Mouse (Mus musculus) megakaryocyte, embryonic 14.5 days (primary cell): ENCODE measurements around the gene Vps29. TPM values are rescaled to one million over a fixed set of nuclear protein-coding genes. Genes with fewer than 3 reads are reported as not detected.

Experiments
- H3K27me3 ChIP-seq: replicated peaks from 2 replicates; pipeline ENCODE3; 2012; ENCODE audit warnings: inconsistent platforms
- H3K36me3 ChIP-seq: replicated peaks from 2 replicates; pipeline ENCODE3; 2012; ENCODE audit warnings: low read length, inconsistent platforms, mixed read lengths
- H3K4me1 ChIP-seq: 2 replicates; pipeline ENCODE4 v1.6.1; 2012; ENCODE audit warnings: inconsistent platforms
- H3K4me3 ChIP-seq: replicated peaks from 2 replicates; pipeline ENCODE3; 2012; ENCODE audit warnings: moderate library complexity, mild to moderate bottlenecking, inconsistent platforms
- H3K9me3 ChIP-seq: 2 replicates; pipeline ENCODE4 v1.6.1; 2012; ENCODE audit warnings: inconsistent platforms
- FLI1 ChIP-seq: IDR thresholded peaks from 2 replicates; pipeline ENCODE4 v1.6.1; 2012; ENCODE audit warnings: low read length, inconsistent platforms, mixed read lengths
- GATA1 ChIP-seq: IDR thresholded peaks from 3 replicates; pipeline ENCODE4 v1.6.1; 2012; ENCODE audit warnings: mixed read lengths, low read length, inconsistent platforms, borderline replicate concordance
- polyA plus RNA-seq: library from polyadenylated mRNA; stranded (reverse); fragments of >175 nt; gene quantifications from 2 replicates; pipeline ENCODE4 v1.2.3, GENCODE M21; 2012; ENCODE audit warnings: low replicate concordance; ENCODE audit not compliant: insufficient read depth

Vps29 gene
- polyA plus RNA-seq, result 20.9 TPM in 1 of 2 replicates, not detected in the other

DNA sequence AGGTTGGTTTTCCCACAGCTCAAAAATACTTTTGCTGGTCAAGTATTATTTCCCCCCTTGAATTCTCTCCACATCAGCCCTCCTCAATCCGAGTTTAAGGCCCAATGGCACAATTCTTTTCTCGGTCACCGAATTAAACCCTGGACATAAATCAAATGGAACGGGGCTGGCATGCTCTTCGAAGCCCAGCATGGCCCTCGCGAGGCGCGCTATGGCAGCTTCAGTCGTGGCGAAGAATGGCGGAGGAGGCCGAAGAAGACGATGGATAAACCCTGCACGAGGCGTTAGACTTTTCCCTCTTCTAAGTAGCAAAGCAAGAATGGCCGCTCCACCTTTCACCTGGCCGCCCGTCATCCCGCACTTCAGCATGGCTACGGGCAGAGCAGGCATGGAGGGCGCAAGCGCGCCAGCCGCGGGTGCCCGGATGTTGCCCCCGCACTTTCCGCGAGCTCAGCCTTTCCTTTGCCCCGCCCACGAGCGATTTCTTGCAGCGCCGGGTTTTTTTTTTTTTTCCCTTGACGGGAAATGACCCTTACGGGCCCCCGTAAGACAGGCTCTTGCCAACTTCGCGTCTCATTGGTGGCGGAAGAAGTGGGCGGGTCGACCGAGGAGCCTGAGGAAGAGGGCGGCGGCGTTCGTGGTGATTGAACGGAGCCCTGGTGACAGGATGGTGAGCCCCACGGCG, at the start of gene Vps29, which contains the start of gene Rad9b:
Gene Vps29 (plus strand): TSS at position 563 of the 685 bp plus-strand sequence.
Gene Rad9b (minus strand): TSS at position 427 of the 685 bp plus-strand sequence.
- Histone ChIP-seq H3K9me3 (no peaks in the 10 kb centered on the region), H3K4me1 (peaks cover 34% of the 10 kb centered on the region), H3K36me3 (peaks cover 12% of the 10 kb centered on the region), H3K27me3 (no peaks in the 10 kb centered on the region), H3K4me3 (peak within 1 kb of the TSS; percentile 97)
- TF ChIP-seq GATA1, result no peak
- no peak for TF ChIP-seq FLI1

DNA sequence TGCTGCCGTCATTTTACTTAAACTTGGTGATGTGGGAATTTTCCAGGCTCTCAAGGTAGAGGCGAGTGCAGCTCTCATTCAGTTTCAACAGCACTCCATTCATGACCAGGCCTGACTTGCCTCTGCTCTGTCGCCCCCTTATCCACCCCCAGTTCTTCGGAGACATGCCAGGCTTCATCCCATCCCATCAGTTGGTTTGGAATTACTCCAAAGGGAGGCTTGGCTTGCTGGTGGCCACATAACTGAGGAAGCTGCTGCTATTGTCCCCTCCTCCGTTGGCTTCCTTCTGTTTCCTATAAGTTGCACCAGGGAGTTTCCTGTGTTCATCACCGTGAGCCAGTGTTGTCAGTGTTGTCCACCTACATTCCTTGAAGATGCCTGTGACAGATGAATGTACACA, 49.6 kb upstream of the Vps29 start:
- Histone ChIP-seq H3K4me3 (no peak overlapping the region), H3K36me3 (peaks cover 51% of the 10 kb centered on the region), H3K4me1 (peaks cover 73% of the 10 kb centered on the region), H3K27me3 (no peaks in the 10 kb centered on the region), H3K9me3 (no peaks in the 10 kb centered on the region)
- TF ChIP-seq FLI1, result no peak

- H3K9me3 ChIP-seq, result no peaks in the 10 kb centered on the region
- no peaks in the 10 kb centered on the region for H3K27me3 ChIP-seq
- TF ChIP-seq GATA1 (no peak), FLI1 (no peak)
- peaks cover 47% of the 10 kb centered on the region for H3K36me3 ChIP-seq
- no peak overlapping the region for H3K4me3 ChIP-seq
- peaks cover 66% of the 10 kb centered on the region for H3K4me1 ChIP-seq
Observed at GRCm38 (mm10) chr5:122305472-122305871, 48.7 kb upstream of the Vps29 start.

- H3K36me3 ChIP-seq, result peaks cover 54% of the 10 kb centered on the region
Observed at GRCm38 (mm10) chr5:122306536-122306935, 47.6 kb upstream of the Vps29 start.

GRCm38 (mm10) chr5:122310699-122311098, 43.5 kb upstream of the Vps29 start:
- Histone ChIP-seq H3K27me3 (no peaks in the 10 kb centered on the region), H3K4me1 (peaks cover 73% of the 10 kb centered on the region), H3K9me3 (no peaks in the 10 kb centered on the region), H3K36me3 (peaks cover 80% of the 10 kb centered on the region), H3K4me3 (no peak overlapping the region)
- no peak for TF ChIP-seq GATA1
- no peak for TF ChIP-seq FLI1

More at GRCm38 (mm10) chr5:122306536-122306935, 47.6 kb upstream of the Vps29 start:
- Histone ChIP-seq H3K27me3 (no peaks in the 10 kb centered on the region), H3K4me1 (peaks cover 73% of the 10 kb centered on the region), H3K9me3 (no peaks in the 10 kb centered on the region), H3K4me3 (no peak overlapping the region)
- TF ChIP-seq FLI1 (no peak), GATA1 (no peak)

- Histone ChIP-seq H3K27me3 (no peaks in the 10 kb centered on the region), H3K36me3 (peaks cover 84% of the 10 kb centered on the region), H3K4me3 (no peak overlapping the region), H3K9me3 (no peaks in the 10 kb centered on the region), H3K4me1 (peaks cover 77% of the 10 kb centered on the region)
- TF ChIP-seq GATA1 (no peak), FLI1 (no peak)
Observed at GRCm38 (mm10) chr5:122311692-122312091, 42.5 kb upstream of the Vps29 start.

- no peaks in the 10 kb centered on the region for H3K9me3 ChIP-seq
- peaks cover 84% of the 10 kb centered on the region for H3K36me3 ChIP-seq
- H3K4me1 ChIP-seq, result peaks cover 77% of the 10 kb centered on the region
- TF ChIP-seq GATA1, result no peak
- no peak for TF ChIP-seq FLI1
- no peak overlapping the region for H3K4me3 ChIP-seq
- H3K27me3 ChIP-seq, result no peaks in the 10 kb centered on the region
Observed at GRCm38 (mm10) chr5:122312346-122312745, 41.8 kb upstream of the Vps29 start.

DNA sequence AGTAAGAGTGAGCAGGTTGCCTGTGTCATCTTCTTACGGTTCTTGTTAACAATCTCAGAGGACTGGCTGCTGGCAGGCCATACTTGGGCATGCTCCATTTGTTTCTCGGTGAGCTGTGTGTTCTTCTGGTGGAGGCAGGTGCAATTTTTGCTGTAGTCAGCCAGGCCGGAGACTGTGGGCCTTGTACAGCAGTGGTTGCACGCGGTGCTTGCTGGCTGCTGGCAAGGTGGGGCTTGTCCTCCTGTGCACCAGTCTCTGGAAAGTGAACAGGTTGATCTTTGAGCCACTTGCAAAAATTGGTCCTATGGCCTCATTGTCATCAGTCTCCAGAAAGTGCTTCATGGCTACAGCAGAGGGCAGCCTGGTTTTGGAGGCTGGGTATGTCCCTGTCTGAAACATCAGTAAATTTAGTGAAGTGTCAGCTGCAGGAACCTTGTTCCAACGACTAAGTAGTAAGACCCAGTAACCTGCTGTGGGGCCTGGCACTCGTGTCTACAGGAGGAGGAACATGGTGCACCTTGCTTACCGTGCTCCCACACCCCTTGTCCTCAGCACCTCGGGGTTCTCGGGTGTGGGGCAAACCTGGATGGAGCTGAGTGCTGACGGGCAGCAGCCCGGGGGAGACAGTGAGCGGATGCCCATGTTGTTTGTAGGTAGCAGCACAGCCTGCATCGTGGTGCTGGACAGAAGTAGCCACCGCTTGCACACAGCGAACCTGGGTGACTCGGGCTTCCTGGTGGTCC, 41.1 kb upstream of the Vps29 start:
- TF ChIP-seq GATA1 (no peak), FLI1 (no peak)
- Histone ChIP-seq H3K4me3 (no peak overlapping the region), H3K4me1 (peaks cover 77% of the 10 kb centered on the region), H3K27me3 (no peaks in the 10 kb centered on the region), H3K36me3 (peaks cover 84% of the 10 kb centered on the region), H3K9me3 (no peaks in the 10 kb centered on the region)

GRCm38 (mm10) chr5:122314966-122315667, 39.1 kb upstream of the Vps29 start:
- Histone ChIP-seq H3K4me3 (peak overlapping the region; percentile 91), H3K4me1 (peaks cover 79% of the 10 kb centered on the region), H3K9me3 (no peaks in the 10 kb centered on the region), H3K36me3 (peaks cover 85% of the 10 kb centered on the region), H3K27me3 (no peaks in the 10 kb centered on the region)
- TF ChIP-seq FLI1, result no peak
- TF ChIP-seq GATA1, result no peak
